Mouse (Mus musculus) cortical plate, adult 2 months (tissue): ENCODE data around the gene Dcaf4.

Experiments used
- CTCF ChIP-seq: fragments of 200-500 bp; IDR thresholded peaks from 2 replicates; pipeline ENCODE4 v1.5.1; 2011; ENCODE audit warnings: mild to moderate bottlenecking, control low read depth, low read length; ENCODE audit not compliant: insufficient read depth; ENCODE audit errors: extremely low read depth
- POLR2A ChIP-seq: fragments of 200-500 bp; IDR thresholded peaks from 2 replicates; pipeline ENCODE4 v1.6.1; 2011; ENCODE audit warnings: mild to moderate bottlenecking, low read length, control low read depth; ENCODE audit not compliant: insufficient read depth; ENCODE audit errors: extremely low read depth

DNA sequence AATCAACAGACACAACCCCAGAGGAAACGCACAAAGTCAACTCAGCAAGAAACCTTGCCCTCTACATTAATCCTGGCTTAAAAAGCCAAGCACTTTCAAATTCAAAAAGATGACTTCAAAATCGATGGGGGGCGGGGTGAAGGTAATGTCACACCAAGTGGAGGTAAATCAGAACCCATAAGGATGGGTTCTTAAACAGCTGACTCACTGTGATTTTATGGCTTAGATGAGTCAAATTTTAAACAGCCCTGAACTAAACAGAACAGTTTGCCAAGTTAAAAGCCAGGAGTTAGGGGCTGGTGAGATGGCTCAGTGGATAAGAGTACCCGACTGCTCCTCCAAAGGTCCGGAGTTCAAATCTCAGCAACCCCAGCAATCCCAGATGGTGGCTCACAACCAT lies 66.4 kb downstream of the Dcaf4 start:
- TF ChIP-seq POLR2A (no peak), CTCF (no peak)
